Mouse (Mus musculus) midbrain, embryonic 16.5 days (tissue): ENCODE measurements around the gene Stk38l. TPM values are rescaled to one million over a fixed set of nuclear protein-coding genes. Genes with fewer than 3 reads are reported as not detected.
"Not testable (repeated sequence)": the region's sequence is repeated elsewhere in the genome, so short reads cannot be mapped to it uniquely, and the experiment has no call there.

ENCODE experiments used
- ATAC-seq: fragments of 200-750 bp; cut with Nextera tagmentation; 2 replicates; pipeline ENCODE4 v1.8.0; 2017; ENCODE audit warnings: moderate TSS enrichment
- H3K27ac ChIP-seq: fragments of 300-500 bp; sonication (generic); 2 replicates; pipeline ENCODE4 v1.5.1; 2014; ENCODE audit warnings: mild to moderate bottlenecking, low read length, mixed read lengths
- H3K27me3 ChIP-seq: fragments of 300-500 bp; sonication (generic); 2 replicates; pipeline ENCODE4 v1.6.1; 2014; ENCODE audit warnings: low read depth, low read length, mixed read lengths; ENCODE audit not compliant: control insufficient read depth, insufficient read depth
- H3K36me3 ChIP-seq: fragments of 300-500 bp; sonication (generic); 2 replicates; pipeline ENCODE4 v1.6.1; 2014; ENCODE audit warnings: mild to moderate bottlenecking, low read length, moderate library complexity, mixed read lengths; ENCODE audit not compliant: control insufficient read depth, insufficient read depth
- H3K4me1 ChIP-seq: fragments of 300-500 bp; sonication (generic); 2 replicates; pipeline ENCODE4 v1.6.1; 2014; ENCODE audit warnings: mild to moderate bottlenecking, low read length, mixed read lengths; ENCODE audit not compliant: control insufficient read depth, insufficient read depth
- H3K4me2 ChIP-seq: fragments of 300-500 bp; sonication (generic); 2 replicates; pipeline ENCODE4 v1.6.1; 2014; ENCODE audit warnings: mild to moderate bottlenecking, low read length, mixed read lengths
- H3K4me3 ChIP-seq: fragments of 300-500 bp; sonication (generic); 2 replicates; pipeline ENCODE4 v1.5.1; 2014; ENCODE audit warnings: low read depth, mild to moderate bottlenecking, low read length, moderate library complexity, mixed read lengths
- H3K9ac ChIP-seq: fragments of 300-500 bp; sonication (generic); 2 replicates; pipeline ENCODE4 v1.6.1; 2014; ENCODE audit warnings: low read depth, low read length, mixed read lengths
- H3K9me3 ChIP-seq: fragments of 300-500 bp; sonication (generic); replicated peaks from 2 replicates; pipeline ENCODE4 v1.6.1; 2014; ENCODE audit warnings: mild to moderate bottlenecking, low read length, mixed read lengths; ENCODE audit not compliant: control insufficient read depth, poor library complexity, severe bottlenecking
- WGBS: fragments of 180-500 bp; shearing (Covaris S2); extraction: QIAGEN DNeasy Blood & Tissue Kit; methylation state at CpG from one replicate; pipeline ENCODE4 v1.1.7; 2014; 5-methylcytosine and 5-hydroxymethylcytosine counted together
- polyA plus RNA-seq: library from polyadenylated mRNA; unstranded; fragments of >200 nt; fragmentation: Nextera tagmentation; extraction: Ambion mirVana; gene quantifications from 2 replicates; pipeline ENCODE4 v1.2.1, GENCODE M21; 2015

Gene Stk38l
- polyA plus RNA-seq, 1 experiment from 2014 or later, result 14.4 TPM

DNA sequence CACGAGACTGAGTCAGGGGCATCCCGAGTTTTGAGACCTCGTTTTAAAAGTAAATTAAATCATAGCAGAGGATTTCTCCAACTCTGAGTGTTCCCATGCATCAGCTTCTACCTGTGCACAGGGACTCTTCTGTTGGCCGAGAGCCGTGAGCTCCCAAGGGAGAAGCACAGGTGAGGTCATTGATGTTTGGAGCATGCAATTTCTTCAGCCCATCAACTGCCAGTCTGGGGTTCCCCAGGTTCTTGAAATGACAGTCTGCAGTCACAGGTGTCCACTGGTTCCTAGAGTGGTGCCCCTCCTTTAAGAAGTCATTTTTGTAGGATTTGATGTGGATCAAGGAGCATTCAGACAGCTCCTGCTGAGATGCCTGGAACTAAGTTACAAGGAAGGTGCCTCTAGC lies 46.0 kb downstream of the Stk38l start:
- H3K27ac ChIP-seq, result no peak overlapping the region
- ATAC-seq, result no peak
- H3K9ac ChIP-seq, result no peak overlapping the region
- H3K4me3 ChIP-seq, result no peak overlapping the region
- no peaks in the 10 kb centered on the region for H3K4me1 ChIP-seq
- no peak overlapping the region for H3K4me2 ChIP-seq
- WGBS, result 86% methylated on average over 5 of the region's 5 CpGs
- H3K36me3 ChIP-seq, result peaks cover 12% of the 10 kb centered on the region
- no peaks in the 10 kb centered on the region for H3K27me3 ChIP-seq
- H3K9me3 ChIP-seq, result no peaks in the 10 kb centered on the region

DNA sequence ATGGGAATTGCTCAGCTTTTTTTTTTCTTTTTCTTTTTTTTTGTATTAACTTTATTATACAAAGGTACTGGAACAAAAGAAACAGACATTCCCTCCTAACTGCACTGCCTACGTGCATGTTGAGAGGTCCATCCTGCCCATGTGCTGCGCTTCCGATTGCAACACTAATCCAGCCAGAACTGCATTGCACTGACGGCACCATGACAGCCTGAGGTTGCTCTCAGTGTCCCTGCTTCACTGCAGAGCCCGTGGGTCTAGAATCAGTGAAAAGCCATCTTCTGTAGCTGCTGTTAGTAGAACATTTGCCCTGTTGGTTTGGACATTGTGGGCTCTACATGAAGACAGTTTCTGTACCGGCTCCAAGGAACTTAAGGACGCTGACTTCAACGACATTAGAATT lies 51.1 kb downstream of the Stk38l start:
- WGBS, result 77% methylated on average over 8 of the region's 8 CpGs
- not testable (repeated sequence) for H3K27ac ChIP-seq, H3K9me3 ChIP-seq, H3K4me3 ChIP-seq, H3K27me3 ChIP-seq, H3K4me1 ChIP-seq, H3K4me2 ChIP-seq, ATAC-seq, H3K9ac ChIP-seq
- peaks cover 12% of the 10 kb centered on the region for H3K36me3 ChIP-seq

DNA sequence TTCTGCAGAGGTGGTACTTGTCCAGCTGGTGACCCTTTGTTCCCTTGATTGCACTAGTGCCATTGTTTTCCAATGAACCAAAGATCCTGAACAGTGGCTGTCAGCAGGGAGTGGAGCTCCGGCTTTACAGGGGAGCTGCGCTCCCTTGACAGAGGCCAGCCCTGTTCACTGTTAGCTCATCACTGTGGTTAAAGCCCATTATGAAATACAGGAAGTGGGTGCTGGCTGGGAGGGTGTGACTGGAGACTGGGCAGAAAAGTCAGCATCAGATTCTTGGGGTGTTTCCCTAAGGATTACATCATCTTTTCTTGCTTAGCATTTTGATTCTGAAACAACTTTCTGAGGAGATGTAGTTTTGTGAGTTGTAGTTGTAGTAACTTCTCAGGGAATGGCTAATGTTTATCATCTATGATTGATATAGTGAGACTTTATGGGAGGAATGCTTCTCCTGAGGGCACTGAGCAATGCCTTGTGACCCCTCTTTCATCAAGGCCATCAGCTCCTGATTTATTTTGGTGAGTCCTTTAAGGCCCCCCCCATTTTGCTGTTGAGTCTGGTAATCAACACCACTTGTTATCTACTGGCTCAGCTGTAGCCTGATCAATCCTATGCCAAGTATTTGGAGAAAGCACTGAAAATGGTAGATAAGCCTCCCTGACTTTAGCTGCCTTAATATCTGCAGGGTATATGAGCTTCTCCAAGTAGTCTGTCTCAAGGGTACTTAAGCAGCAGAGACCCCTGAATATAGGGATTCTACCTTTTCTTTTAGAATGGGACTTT lies 52.0 kb downstream of the Stk38l start:
- H3K4me1 ChIP-seq, result no peaks in the 10 kb centered on the region
- H3K36me3 ChIP-seq, result peaks cover 12% of the 10 kb centered on the region
- no peak overlapping the region for H3K4me3 ChIP-seq
- no peak for ATAC-seq
- H3K27me3 ChIP-seq, result no peaks in the 10 kb centered on the region
- H3K9ac ChIP-seq, result no peak overlapping the region
- no peak overlapping the region for H3K27ac ChIP-seq
- no peak overlapping the region for H3K4me2 ChIP-seq
- 16% methylated on average over 2 of the region's 2 CpGs for WGBS
- H3K9me3 ChIP-seq, result no peaks in the 10 kb centered on the region

DNA sequence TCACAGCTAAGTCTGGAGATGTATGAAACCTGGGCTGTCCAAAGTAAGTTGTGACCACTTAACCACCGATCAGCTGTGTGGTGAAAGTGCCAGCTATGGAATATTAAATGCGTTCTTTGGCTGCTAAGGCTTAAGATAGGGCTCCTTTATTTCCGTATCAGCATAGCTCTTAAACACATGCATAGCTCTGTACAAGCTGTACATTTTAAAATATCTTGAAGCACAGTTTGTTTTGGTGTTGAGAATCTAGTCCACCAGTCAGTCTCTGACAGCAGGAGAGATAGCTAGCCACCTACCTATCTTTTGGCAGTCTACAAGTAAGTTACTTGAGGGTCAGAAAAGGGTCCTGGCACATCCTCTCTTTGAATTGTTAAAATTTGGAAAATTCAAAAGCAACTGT lies 53.3 kb downstream of the Stk38l start:
- Histone ChIP-seq H3K4me1 (no peaks in the 10 kb centered on the region; the same call in 1 of the 2 replicates), H3K27me3 (no peaks in the 10 kb centered on the region), H3K9me3 (no peaks in the 10 kb centered on the region), H3K27ac (no peak overlapping the region), H3K9ac (no peak overlapping the region), H3K4me2 (no peak overlapping the region), H3K4me3 (no peak overlapping the region), H3K36me3 (peaks cover 12% of the 10 kb centered on the region)
- no peak for ATAC-seq
- WGBS, result 92% methylated on average over 3 of the region's 3 CpGs

DNA sequence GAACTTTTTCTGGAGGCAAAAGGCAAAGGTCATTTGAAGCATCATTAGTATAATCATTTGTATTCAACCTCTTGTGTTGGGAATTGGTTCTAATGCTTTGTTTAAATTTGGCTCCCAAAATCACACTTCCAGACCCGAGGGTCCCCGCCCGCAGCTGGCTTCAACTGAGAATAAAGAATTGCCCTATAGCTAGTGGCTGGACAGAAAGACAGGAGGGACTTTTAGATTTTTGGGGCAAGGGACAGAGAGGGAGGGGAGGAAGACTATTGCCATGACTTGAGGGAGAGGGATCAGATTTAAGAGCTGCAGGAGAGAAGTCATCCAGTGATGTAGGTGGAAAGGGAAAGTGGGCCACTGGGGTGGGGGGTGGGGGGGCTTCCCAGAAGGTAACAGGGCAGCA lies 56.8 kb downstream of the Stk38l start:
- ATAC-seq, result no peak
- no peak overlapping the region for H3K4me2 ChIP-seq
- 93% methylated on average over 3 of the region's 3 CpGs for WGBS
- H3K27me3 ChIP-seq, result no peaks in the 10 kb centered on the region
- no peak overlapping the region for H3K9ac ChIP-seq
- H3K36me3 ChIP-seq, result peaks cover 3% of the 10 kb centered on the region; the same call in 1 of the 2 replicates
- H3K9me3 ChIP-seq, result no peaks in the 10 kb centered on the region
- no peak overlapping the region for H3K4me3 ChIP-seq
- no peak overlapping the region for H3K27ac ChIP-seq
- no peaks in the 10 kb centered on the region; the same call in 1 of the 2 replicates for H3K4me1 ChIP-seq

DNA sequence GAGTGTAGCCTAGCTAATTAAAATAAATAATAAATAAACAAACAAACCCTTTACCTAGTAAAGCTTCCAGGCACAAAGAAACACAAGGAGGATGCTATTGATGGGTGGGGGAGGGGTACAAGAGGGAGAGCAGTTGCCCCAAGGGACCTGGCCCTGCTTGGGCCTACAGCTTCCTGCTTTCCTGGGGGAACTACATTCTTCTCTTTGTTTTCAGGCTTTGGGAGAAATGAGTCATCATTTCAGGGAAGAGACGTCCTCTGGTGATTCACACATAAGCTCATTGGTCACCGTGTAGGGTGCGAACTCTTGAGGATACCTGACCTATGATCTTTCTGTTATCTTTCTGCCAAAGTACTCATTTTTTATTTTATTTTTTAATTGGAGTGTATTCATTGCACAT lies 68.7 kb downstream of the Stk38l start:
- Histone ChIP-seq H3K27ac (no peak overlapping the region), H3K9ac (no peak overlapping the region), H3K9me3 (no peaks in the 10 kb centered on the region), H3K36me3 (no peaks in the 10 kb centered on the region), H3K4me2 (no peak overlapping the region), H3K27me3 (peaks cover 7% of the 10 kb centered on the region), H3K4me3 (no peak overlapping the region), H3K4me1 (peaks cover 3% of the 10 kb centered on the region; the same call in 1 of the 2 replicates)
- ATAC-seq, result no peak
- 77% methylated on average over 3 of the region's 3 CpGs for WGBS

DNA sequence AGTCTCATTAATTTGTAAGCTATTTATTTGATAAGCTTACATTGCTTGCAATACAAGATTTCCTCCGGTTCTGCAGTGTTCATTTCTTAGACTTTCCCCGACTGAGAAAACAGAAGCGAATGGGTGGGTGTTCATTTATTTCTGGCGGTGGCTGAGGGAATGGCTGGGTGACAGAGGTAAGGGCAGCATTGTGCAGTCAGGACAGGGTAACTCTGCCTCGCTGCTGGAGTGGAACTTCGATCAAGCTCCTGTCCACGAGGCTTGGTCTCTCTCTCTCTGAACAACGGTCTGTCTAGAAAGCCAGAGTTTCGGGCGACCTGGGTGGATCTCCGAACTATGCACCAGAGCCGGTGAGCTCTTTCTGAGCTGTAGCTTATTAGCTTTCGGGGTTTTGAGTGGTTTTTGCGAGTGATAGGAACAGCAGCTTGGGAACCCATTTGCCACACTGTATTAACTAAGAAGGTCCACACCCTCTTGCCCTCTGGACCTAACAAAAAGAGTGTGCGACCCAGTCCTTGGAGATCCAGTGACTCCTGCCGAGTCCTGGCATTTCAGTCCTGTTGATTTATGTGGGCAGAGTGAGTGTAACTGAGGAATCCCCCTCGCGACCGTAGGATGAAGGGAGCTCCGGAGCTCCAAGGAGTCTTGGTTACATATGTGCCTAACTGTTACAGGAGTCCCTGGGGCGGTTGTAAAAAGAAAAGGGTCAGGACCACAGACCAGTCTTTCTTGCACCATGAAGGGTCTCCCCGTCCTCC lies 70.5 kb downstream of the Stk38l start:
- Histone ChIP-seq H3K36me3 (no peaks in the 10 kb centered on the region), H3K27me3 (peaks cover 7% of the 10 kb centered on the region), H3K4me2 (peak overlapping the region; percentile 94), H3K27ac (no peak overlapping the region), H3K4me3 (peak overlapping the region; percentile 59), H3K9me3 (no peaks in the 10 kb centered on the region), H3K9ac (peak overlapping the region; percentile 73), H3K4me1 (peaks cover 3% of the 10 kb centered on the region; the same call in 1 of the 2 replicates)
- ATAC-seq, result peak; percentile 23
- 19% methylated on average over 22 of the region's 22 CpGs for WGBS

DNA sequence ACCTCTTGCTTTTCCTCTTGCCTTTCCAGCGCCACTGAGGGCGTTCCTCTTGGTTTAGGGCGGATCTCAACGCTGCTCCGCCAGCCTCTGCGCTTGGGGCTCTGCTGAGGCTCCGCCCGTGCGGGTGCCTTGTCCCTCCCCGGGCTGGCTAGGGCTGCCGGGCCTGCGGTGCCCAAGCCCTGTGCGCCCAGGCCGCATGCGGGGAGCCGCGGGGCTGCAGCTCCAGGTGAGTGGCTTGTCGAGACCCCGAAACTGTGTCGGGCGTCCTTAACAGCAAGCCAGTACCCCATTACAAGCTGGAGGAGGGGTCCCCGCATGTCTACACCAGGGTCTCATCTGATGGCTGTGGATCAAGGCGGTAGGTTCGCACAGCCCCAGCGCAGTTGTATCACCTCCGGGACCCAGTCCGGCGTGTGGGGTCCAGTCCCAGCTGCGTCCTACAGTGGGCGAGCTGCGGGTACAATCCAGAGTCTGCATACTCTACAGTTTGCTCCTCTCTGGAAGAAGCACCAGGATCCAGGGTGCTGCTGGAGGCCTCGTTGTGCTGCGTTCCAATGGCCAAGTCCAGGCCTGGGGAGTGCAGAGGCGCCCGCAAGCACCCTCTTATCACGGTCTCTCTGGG lies 71.2 kb downstream of the Stk38l start, which contains the start of gene Arntl2:
Gene Arntl2, plus strand, starts transcription at position 132 of the 622 bp plus-strand sequence.
- peaks cover 3% of the 10 kb centered on the region; the same call in 1 of the 2 replicates for H3K4me1 ChIP-seq
- H3K9ac ChIP-seq, result peak within 1 kb of the TSS; percentile 73
- H3K27ac ChIP-seq, result no peak within 1 kb of the TSS
- no peaks in the 10 kb centered on the region for H3K36me3 ChIP-seq
- H3K4me3 ChIP-seq, result peak within 1 kb of the TSS; percentile 59
- WGBS, result 1% methylated on average over 36 of the region's 36 CpGs
- peaks cover 7% of the 10 kb centered on the region for H3K27me3 ChIP-seq
- no peaks in the 10 kb centered on the region for H3K9me3 ChIP-seq
- peak within 1 kb of the TSS; percentile 94 for H3K4me2 ChIP-seq
- ATAC-seq, result peak; percentile 96
